ENCODE assay signal across 8 mouse cellular contexts in genomic region chr5:21424614-21425602, GRCm38 (mm10). TPM values are rescaled to one million over a fixed set of nuclear protein-coding genes. Genes with fewer than 3 reads are reported as not detected.
DNase-seq lines count a peak whose midpoint lies in the region; ATAC-seq and TF ChIP-seq lines count a peak whose summit lies in the region.

TSS of gene Ccdc146 (minus strand) at chr5:21424677.
TSS of gene Fam185a (plus strand) at chr5:21424958.

- TF ChIP-seq POLR2A in lung, adult 2 months (IDR thresholded peaks at IDR 0.05; ENCODE audit: borderline replicate concordance, extremely low read depth, low read depth, low read length), result 0 out of 2 replicates have a peak, but pooled peaks have one; percentile 15

- in situ Hi-C loops in ES-E14 (cut with MboI; ENCODE audit: low sequenced_read_pairs in 2 of 2, unreplicated experiment in 2 of 2), result no loop called here

- peak within 1 kb of the TSS; percentile 74 to 89 for H3K4me3 ChIP-seq in ES-E14 (ENCODE audit: insufficient read depth in 1 of 2, low read depth in 1 of 2, low read length in 2 of 2, poor library complexity in 1 of 2, severe bottlenecking in 1 of 2)
- peak within 1 kb of the TSS; percentile 78 for H3K4me3 ChIP-seq in forebrain, embryonic 15.5 days
- peak within 1 kb of the TSS; percentile 99 for H3K4me3 ChIP-seq in lung, adult 2 months (replicated peaks; ENCODE audit: extremely low read depth, low read depth, low read length)

- TF ChIP-seq CTCF in lung, adult 2 months (IDR thresholded peaks at IDR 0.05; ENCODE audit: insufficient read depth, low read length), result no peak

- intact Hi-C loops in heart, postnatal 25 days (cut with DNase I), result loop anchor here (10.0 kb wide), 2 partner anchors 310 to 540 kb away; partner anchors contain the start of genes Phtf2, Pmpcb and Tmem60

- peak within 1 kb of the TSS; percentile 97 for H3K4me2 ChIP-seq in forebrain, embryonic 15.5 days (replicated peaks)

- H3K9me3 ChIP-seq in ES-E14 (ENCODE audit: control insufficient read depth, insufficient read depth, low read depth, low read length), result no peaks in the 10 kb centered on the region
- H3K9me3 ChIP-seq in forebrain, embryonic 15.5 days, result no peaks in the 10 kb centered on the region

- WGBS in forebrain, embryonic 15.5 days, result under 1% methylated on average over 68 of the region's 68 CpGs
- WGBS in lung, adult 2 months, result under 1% methylated on average over 68 of the region's 68 CpGs

- peak; percentile 100 for ATAC-seq in forebrain, embryonic 15.5 days (replicated peaks)
- ATAC-seq in neutrophil, adult 5-6 weeks (ENCODE audit: extremely low read depth, insufficient number of reproducible peaks, low FRiP score, poor library complexity, severe bottlenecking), result peak; percentile 99

- no peaks in the 10 kb centered on the region for H3K36me3 ChIP-seq in ES-E14 (ENCODE audit: control insufficient read depth, insufficient read depth, low read length, poor library complexity, severe bottlenecking)
- H3K36me3 ChIP-seq in forebrain, embryonic 15.5 days, result no peaks in the 10 kb centered on the region

- peak within 1 kb of the TSS; percentile 79 for H3K9ac ChIP-seq in ES-E14 (ENCODE audit: insufficient read depth, low read depth, low read length, poor library complexity, severe bottlenecking)
- peak within 1 kb of the TSS; percentile 72 for H3K9ac ChIP-seq in forebrain, embryonic 15.5 days (replicated peaks)

- no peaks in the 10 kb centered on the region for H3K4me1 ChIP-seq in ES-E14 (ENCODE audit: control insufficient read depth in 2 of 2, insufficient read depth in 2 of 2, low read length in 2 of 2, poor library complexity in 1 of 2)
- H3K4me1 ChIP-seq in forebrain, embryonic 15.5 days, result peaks cover 12% of the 10 kb centered on the region
- H3K4me1 ChIP-seq in lung, adult 2 months (ENCODE audit: control insufficient read depth, insufficient read depth, low read length), result peaks cover 5% of the 10 kb centered on the region

- H3K27me3 ChIP-seq in forebrain, embryonic 15.5 days, result no peaks in the 10 kb centered on the region

- H3K27ac ChIP-seq in ES-E14 (ENCODE audit: insufficient read depth, low read depth, low read length, poor library complexity, severe bottlenecking), result no peak within 1 kb of the TSS
- H3K27ac ChIP-seq in forebrain, embryonic 15.5 days (replicated peaks), result no peak within 1 kb of the TSS; the same call in 1 of the 2 replicates

- peak; percentile 95 for DNase-seq in ES-E14 (ENCODE audit: low read depth, low spot score)
- peak; percentile 96 for DNase-seq in cerebellum, adult 11-12 months
- DNase-seq in heart, postnatal 25 days (ENCODE audit: low spot score), result peak; percentile 93
- DNase-seq in layer of hippocampus, adult 18-20 months (ENCODE audit: low spot score in 2 of 2), result peak; percentile 93 to 98
- DNase-seq in lung, adult 2 months, result peak; percentile 84
- peak; percentile 87 to 93 for DNase-seq in thymus, adult 18-20 months

TF ChIP-seq in ES-E14, 5 proteins besides CTCF, POLR2A, EP300 and RAD21:
- TF ChIP-seq MAFK (IDR thresholded peaks at IDR 0.05; ENCODE audit: insufficient read depth, low read depth, low read length) (no peak), ZC3H11A (IDR thresholded peaks at IDR 0.05; ENCODE audit: borderline replicate concordance, low read depth, low read length) (no peak), HCFC1 (IDR thresholded peaks at IDR 0.05; ENCODE audit: borderline replicate concordance, insufficient read depth, low read length) (peak; percentile 99), CHD2 (IDR thresholded peaks at IDR 0.05; ENCODE audit: low read depth, low read length) (peak; percentile 91), ZNF384 (IDR thresholded peaks at IDR 0.05; ENCODE audit: low read depth, low read length) (peak; percentile 96)
TF ChIP-seq in ES-E14: peak in this region for 3.

RNA-seq across cellular contexts. Expression of gene Ccdc146, which starts in this region (rescaled TPM):
- 0.16 TPM in 1 of 2 replicates, not detected in the other for total RNA-seq in ES-E14 (2012; rRNA removed)
- polyA plus RNA-seq in forebrain, embryonic 15.5 days (2015; fragmentation: Nextera tagmentation; extraction: Ambion mirVana), result 0.33 and 1.4 TPM in 2 replicates
- 1 to 10 TPM; 3.0 to 3.6 TPM for total RNA-seq in heart, postnatal 25 days (2021)
- total RNA-seq in layer of hippocampus, adult 18-20 months (2021), result under 1 TPM; 0.48 to 0.69 TPM
- polyA plus RNA-seq in lung, adult 2 months (2012; rRNA removed), result 0.97 and 1.3 TPM in 2 replicates
- 15.7 and 17.1 TPM in 2 replicates for total RNA-seq in neutrophil, adult 5-6 weeks (2017)

RNA-seq across cellular contexts. Expression of gene Fam185a, which starts in this region (rescaled TPM):
- 13.4 and 14.1 TPM in 2 replicates for total RNA-seq in ES-E14 (2012; rRNA removed)
- 7.2 and 8.3 TPM in 2 replicates for polyA plus RNA-seq in forebrain, embryonic 15.5 days (2015; fragmentation: Nextera tagmentation; extraction: Ambion mirVana)
- total RNA-seq in heart, postnatal 25 days (2021), result 10 to 100 TPM; 15.4 to 16.4 TPM
- 10 to 100 TPM; 12.7 to 14.1 TPM for total RNA-seq in layer of hippocampus, adult 18-20 months (2021)
- polyA plus RNA-seq in lung, adult 2 months (2012; rRNA removed), result 1.2 TPM in 2 replicates
- total RNA-seq in neutrophil, adult 5-6 weeks (2017), result 7.6 and 8.8 TPM in 2 replicates
